Mouse (Mus musculus) liver, embryonic 14.5 days (tissue): ENCODE results near the gene Taldo1.

Experiments used
- CTCF ChIP-seq: IDR thresholded peaks from 2 replicates; pipeline ENCODE4 v1.5.1; 2016; ENCODE audit warnings: antibody characterized with exemption, low read depth, control low read depth
- EP300 ChIP-seq: IDR thresholded peaks from 2 replicates; pipeline ENCODE4 v1.6.1; 2016; ENCODE audit warnings: antibody characterized with exemption, low read depth

GRCm38 (mm10) chr7:141355051-141355450, 36.9 kb upstream of the Taldo1 start:
- no peak for TF ChIP-seq CTCF
- no peak for TF ChIP-seq EP300
